Mouse (Mus musculus): ENCODE results near the gene Camsap2.

Camsap2 gene

DNA sequence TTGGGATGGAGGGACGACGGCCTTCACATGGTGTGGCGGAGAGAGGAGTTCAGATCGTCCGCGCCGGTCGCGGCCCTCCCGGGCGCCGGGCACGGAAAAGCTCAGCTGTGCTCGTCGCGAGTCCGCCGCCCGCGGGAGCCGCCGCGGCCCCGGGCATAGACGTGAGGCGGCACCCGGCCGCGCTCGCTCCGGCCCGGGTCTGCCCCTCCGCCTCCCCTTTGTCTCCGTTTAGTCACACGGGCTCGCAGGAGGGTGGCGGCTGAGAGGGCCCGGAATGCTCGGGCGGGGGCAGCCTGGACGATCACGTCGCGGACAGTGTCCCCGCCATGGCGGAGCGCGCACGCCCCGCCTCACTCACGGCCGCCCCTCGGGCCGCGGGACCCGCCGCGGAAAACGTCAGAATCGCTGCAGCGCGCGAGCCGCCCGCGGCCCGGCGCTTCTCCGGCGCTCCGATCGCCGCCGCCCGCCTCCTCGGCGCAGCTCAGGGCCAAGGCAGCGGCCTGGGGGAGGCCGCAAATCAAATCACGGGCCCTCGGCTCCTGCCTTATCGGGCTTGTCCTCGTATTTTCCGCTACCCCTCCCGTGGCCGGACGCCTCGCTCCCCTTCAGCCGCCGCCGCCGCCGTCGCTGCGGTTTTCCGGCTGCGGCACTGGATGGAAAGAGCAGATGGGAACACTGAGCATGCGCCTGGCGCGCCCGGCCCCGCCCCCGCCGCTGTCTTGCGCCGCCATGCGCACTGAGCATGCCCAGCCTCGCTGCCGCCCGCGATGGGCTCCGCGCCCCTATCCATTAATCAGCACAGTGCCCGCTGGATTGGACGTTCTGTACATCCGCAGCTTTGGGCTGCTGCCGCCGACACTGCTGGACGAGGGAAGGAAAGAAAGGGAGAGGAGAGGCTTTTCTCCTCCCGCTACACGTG, at the start of gene Camsap2:
TSS of gene Camsap2 (minus strand) at position 651 of the 919 bp plus-strand sequence.
- DNase-seq = peak; percentile 94

DNA sequence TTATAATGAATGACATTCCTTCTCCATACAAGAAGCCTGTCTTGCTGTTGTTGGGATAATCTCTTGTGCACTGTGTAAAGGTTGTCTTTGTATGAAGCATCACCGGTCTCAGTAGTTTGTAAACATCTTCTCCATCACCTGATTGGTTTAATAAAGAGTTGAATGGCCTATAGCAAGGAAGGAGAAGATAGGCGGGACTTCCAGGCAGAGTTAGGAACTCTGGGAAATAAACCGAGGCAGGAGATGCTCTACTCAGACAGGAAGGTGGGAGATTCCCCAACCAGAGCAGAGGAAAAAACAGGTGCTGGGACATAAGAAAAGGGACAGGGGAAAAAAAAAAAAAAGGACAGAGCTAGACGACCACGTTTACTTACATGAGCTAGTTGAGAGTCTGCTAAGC, 49.2 kb upstream of the Camsap2 start:
- DNase-seq = no peak

DNA sequence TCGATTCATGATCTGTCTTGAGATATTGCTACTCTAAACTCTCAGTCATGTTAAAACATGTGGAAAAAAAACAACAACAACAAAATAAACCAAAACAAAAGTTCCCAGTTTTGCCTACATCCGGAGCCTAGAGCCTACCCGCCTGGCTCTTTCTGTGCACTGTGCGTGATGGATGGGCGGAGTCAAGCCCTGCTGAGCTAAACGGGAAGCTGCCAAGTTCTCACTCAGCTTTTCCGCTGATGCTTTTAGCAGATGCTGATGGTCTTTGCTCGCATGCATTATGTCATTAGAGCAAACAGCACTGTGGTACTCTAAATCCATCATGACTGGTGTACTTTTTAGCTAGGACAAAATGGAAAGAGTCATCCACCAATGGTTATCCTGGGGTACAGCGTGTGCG, 48.6 kb upstream of the Camsap2 start:
- no peak for DNase-seq

DNA sequence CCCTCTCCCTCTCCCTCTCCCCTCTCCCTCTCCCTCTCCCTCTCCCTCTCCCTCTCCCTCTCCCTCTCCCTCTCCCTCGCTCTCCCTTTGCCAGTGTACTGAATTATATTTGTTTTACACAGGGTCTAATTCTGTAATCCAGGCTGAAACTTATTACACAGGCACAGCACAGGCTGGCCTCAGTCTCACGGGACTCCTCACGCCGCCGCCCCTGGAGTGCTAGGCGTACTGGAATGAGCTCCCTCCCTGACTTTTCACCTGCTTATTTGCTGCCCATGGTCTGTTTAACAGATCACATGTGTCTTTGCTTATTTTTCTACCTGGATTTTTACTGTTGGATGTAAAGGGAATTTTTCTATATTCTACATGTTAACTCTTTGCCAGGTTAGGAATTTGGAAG, 41.0 kb upstream of the Camsap2 start:
- DNase-seq = no peak

DNA sequence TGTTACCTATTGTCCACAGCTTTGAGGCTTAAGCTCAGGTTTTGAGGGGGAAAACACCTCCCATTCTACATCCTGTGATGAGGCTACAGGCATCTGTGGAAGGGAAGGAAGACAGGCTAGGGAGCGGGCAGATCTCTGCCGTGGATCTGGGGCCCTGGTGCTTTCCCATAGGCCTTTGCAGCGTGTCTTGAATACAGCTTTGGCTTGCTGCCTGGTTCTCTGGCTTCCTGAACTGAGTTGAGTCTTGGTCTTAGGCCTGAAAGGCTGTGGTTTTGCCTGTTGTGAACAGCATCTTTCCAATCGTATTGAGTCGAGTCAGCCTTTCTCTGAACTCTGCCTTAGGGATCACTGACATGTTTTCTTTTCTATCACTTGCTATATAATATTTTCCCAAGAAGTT, 35.7 kb upstream of the Camsap2 start:
- DNase-seq = no peak

DNA sequence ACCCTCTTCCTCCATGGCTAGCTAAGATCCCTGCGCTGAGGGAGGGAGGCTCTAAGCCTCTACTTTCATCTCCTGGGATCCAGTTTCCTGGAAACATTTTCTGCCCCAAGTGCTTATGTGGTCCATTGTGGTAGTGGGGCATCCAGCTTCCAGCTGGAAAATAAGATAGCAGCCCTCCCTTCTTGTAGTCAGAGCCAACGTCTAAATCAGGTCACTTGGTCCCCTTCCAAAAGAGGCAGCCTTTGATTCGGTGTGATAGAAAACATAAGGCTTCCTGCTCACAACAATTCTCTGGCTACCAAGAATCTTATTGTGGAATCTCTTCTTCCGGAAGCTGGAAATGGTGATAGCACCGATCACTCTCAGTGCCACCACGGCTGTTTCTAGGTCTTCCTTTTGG, 35.3 kb upstream of the Camsap2 start:
- no peak for DNase-seq

DNA sequence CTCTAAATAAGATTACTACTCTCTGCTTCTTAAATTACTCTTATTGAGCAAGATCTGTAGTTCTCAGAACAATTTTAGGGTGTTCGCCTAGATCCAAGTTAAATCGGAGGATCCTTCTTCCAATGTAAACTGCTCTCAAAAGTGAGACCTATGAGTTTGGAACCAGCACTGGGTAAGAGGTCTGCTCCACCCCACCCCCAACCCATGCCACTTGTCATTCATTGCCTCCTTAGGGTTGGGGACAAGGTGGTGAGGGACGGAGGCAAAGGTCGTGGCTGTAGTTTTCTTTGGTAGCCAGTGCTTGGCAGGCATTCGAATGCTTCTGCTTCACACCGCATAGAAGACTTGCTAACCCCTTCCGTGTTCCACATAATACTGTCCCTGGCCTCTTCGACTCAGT, 34.7 kb upstream of the Camsap2 start:
- no peak for DNase-seq

DNA sequence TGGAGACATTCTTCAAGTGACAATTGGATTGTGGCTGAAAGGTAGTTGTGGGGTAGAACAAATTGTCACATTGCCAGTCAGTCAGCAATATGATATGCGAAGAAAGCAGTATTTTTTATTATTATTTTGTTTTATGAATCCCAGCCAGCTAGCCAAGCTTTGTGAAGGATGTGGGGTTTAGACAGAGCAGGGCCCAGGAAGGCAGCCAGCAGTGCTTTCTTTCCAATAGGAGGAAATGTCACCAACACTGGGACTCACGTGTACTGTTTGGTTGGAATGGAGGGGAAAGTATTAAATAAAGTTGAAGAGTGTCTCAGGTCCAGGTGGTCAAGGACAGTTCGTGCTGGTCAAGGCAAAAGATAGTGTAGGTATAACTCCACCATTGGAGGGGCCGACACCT, 34.3 kb upstream of the Camsap2 start:
- no peak for DNase-seq

DNA sequence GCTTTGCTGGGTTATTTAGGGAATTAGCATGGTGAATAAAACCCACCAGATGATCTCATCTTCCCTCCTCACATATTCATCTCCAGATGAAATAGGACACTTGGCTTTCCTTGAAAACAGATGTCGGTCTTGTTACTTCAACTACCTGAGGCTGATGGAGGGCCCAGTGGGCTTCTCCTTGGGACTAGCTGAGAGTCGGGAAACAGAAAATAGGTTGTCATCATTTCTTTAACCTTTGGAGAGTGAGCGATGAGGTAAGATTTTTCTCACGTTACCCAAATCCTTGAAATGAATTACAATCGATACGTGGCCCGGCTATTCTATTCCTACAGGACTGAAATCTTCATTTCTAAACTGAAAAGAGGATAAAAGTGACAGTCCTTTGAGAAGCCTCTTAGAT, 33.4 kb upstream of the Camsap2 start:
- no peak for DNase-seq

DNA sequence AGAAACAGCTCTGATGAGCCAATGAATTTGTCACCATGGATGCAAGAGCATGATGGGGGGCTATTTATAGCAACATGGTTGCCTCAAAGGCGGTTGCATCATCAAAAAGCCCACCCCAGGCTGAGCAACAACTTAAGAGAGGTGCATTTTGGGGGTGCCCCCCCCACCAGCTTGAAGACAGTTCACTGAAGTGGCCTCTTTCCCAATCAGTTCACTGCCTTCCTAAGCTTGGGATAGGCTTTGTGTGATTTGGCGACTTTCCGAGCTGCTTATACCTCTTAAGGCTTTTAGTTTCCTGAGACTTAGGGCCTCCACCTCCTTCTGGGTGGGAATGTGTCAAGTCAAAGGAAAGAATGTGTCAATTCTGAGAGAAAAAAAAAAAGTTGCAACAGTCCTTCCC, 20.1 kb upstream of the Camsap2 start:
- no peak for DNase-seq

DNA sequence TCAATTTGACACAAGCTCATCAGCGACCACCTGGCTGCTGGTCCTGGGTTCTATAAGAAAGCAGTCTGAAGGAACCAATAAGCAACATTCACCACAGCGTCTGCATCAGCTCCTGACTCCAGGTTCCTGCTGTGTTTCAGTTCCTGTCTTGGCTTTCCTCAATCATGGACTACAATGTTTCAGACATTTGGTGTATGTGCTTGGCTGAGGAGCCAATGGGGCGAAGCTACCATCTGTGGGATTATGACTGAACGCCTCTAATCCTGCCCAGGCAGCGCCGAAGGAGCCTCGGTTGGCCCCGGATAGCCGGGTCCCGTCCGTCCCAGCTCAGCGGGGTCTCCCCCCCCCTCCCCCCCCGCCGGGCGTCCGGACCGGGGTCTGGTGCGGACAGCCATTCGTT, 18.8 kb upstream of the Camsap2 start:
- peak; percentile 84 to 86 for DNase-seq

DNA sequence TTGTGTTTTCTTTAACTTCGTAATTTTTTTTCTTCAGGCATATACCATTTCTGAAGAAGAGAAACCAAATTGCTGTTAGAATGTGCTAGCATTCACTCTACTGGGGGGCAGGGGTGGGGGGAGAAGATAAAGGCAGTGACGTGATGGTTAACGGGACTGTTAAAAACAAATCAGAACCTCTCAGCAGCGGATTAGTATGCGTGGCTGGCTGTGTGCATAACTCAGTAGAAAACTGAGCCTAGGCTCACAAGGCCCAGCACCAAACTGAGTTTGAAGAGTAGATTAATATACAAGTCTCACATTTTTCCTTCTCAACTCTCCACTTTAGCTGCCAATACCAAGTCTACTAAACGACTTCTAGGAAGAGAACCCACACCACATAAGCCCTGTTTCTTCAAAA, 17.1 kb upstream of the Camsap2 start:
- DNase-seq = no peak

DNA sequence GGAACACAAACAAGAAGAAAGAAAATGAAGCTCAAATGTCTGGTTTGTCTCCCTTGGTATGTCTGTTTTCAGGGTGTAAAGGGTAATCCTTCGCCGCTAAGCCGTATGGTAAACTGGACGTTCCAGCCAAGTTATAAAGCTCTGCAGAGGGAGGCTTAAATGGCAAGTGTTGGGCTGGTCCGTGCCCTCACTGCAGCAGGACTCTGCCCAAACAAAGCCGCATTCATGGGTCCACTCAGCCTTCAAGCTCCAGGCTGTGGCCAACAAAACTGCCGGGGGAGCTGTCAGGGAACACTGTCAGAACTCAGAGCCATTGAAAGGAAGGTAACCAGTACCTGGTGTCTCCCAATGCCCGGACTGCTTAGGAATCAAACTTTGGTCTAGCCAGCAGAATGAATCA, 16.7 kb upstream of the Camsap2 start:
- no peak for DNase-seq

DNA sequence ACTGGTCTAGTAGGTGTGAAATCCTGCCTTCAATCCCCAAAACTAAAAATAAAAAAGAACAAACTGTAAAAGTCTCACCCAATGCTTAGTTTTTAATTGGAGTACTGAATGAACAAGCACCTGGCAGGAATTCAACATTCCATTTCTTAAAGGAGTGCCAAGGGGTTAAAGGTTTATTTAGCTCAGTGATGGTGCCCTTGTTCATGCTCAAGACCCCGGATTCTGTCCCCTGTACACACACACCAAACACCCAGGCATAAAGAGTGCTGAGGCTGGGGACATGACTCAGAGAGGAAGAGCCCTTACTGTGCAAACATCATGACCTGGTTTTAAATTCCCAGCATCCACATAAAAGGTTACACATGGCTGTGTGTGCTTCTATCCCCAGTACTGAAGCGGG, 15.5 kb upstream of the Camsap2 start:
- no peak for DNase-seq

DNA sequence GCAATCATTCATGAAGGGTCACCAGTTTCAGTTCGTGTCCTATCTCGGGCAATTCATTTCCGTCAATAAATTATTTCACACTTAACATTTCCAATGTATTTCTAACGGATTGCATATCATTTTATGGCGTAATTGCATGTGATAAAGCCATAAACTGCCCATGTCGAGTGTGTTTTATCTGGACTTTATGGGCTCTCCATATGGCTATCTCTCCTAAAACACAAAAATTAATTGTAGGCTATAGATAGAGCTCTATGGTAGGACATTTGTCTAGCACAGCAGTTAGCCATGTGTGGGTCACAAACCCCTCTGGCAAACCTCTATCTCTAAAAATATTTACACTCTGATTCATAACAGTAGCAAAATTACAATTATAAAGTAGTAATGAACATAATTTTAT, 15.0 kb upstream of the Camsap2 start:
- no peak for DNase-seq

DNA sequence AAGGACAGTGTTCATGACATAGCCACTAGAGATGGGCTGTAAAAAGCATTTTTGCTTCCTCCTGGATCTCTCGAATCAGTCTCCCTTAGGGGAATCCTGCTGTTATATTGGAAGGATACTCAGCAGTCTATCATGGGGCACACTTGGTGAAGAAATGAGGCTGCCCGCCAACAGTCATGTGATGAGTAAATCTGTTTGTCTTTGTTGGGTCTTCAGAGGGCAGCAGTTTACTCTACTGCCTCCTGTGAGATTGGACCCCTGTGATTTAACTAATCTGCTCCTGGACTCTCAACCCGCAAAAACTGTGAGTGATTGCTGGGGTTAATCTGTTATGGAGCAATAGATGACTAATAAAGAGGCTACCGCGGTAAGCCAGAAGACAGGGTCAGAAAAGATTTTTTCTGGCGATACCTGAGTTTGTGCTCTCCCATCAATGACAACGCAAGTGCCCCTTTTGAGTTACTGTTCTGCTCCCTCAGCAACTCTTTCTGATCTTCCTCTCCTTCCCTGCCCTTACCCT, 13.0 kb upstream of the Camsap2 start:
- DNase-seq = no peak

DNA sequence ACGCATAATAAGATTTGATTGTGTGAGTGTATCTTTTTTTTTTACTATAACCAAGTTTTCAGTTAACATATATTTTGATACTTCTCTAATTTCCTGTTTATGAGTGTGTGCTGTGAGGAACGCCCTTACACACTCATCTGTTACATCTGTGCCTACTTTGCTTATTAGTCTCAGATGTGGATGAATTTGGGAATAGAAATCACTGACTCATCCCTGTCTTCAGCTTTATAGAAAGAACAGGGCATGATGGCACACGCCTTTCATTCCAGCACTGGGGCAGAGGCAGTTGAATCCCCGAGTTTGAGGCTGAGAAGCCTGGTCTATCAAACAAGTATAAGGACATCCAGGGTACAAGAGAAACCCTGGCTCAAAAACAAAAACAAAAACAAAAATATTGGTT, 9.7 kb upstream of the Camsap2 start:
- DNase-seq = no peak

DNA sequence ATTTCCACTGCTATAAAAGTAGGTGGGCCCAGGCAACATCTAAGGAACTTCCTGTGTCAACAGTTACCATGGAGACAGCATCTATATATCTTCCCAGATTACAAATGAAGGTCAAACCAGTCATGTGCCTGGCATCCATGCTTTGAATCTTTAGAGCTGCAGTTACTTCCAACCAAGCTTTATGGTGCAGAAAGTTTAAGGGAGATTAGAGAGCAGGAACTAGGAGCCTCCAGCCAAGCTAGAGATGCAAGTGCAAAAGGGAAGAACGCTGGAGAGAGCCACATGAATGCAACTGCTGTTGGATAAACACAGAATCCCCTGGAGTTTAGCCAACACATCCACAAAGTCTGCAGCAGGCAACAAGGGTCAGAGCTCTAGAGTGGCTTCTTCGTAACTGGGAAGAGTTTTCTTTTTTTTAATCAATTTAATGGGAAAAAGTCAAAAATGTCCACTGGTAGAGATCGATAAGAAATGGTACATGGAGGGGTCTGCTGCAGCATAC, 4.8 kb upstream of the Camsap2 start:
- DNase-seq = no peak

DNA sequence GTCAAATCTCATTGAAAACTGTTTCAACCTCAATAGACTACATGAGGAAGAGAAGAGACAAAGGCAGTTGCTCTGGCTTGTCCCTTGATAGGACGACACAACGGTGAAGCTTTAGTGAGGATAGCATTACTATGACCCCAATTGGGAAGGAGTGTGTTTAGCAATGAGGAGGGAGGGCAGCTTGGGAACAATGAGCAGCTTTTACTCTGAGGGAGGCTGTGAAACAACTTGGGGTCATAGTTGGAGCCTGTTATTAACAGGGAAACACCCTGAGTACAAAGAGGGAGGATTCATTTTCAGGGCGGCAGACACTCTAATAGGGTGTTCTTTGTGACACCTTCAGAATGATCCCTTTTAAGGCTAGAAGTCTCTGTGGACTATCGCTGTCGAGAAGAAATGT, 2.2 kb upstream of the Camsap2 start:
- no peak for DNase-seq

DNA sequence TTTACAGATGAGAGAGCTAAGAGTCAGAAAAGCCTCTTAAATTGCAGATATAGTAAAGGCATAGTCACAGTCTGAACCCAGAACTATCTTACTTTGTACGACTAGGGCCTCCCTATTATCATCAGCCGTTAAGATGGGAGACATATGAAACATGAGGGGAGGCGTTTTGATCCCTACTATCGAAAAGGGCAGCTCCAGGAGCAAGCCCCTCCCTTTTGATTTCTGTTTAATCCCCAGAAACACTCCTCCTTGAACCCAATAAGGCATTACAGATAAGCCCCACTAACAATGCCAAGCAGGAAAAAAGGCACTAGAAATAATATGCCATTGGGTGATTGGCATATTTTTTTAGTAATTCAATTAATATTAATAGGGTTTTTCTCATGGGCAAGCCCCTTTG, 1.2 kb upstream of the Camsap2 start:
- DNase-seq = no peak

DNA sequence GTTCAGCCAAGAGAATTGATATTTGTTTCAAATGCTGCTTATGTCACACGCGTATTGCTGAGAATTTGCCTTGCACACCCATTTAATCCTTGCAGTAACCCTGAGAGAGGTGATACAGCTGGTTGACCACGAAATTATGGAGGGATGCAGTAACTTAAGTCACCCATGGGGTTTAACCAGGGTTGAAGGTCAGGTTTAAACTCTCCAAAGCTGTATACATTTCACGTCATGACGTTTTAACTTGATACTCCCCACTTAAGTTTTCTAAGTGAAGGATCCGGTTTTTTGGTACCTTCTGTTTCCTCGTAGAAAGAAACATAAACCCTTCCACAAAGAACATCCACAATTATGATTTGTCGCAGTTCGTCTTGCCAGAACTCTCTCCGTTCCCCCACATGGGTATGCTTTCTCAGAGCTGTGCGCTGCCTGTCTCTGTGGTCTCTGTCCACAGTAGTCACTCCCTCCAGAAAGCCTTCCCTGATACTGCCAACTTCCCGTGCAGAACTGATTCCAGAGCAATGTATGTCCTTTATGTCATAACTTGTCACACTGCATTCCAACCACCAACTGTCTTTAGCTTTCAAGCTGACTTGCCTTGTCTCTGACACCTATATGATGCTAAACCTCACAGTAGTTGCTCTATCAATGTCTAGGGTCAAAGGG, 600 bp upstream of the Camsap2 start:
- DNase-seq = peak; percentile 8 to 15

DNA sequence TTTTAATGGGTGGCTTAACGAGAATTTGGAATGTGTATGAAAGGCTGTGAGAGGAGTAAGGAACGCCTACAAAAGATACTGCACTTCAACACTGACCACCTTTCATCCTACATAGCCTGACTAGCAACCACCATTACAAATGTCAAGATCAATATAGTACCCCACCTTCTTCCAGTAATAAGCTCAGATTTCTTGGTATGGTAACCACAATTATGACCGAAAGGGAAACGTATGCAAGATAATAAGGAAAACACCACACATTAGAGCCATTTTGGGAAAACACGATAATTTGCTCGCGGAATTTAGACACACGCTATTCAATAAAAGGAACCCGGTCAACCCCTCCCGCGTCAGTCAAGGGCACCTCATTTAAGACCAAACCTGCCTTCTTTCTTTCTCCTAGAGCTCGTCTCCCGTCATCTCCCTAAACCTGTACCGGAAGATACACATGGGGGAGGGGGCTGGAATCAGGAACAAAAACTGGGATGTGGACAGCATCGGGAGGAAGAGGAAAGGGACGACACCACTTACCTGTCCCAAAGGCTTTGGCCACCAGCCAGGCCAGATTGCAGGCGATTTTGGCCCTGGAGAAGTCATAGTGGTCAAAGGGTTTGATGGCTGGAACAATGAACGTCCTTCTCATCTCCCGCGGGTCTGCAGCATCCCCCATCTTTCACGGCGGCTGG, 993 bp downstream of the Camsap2 start:
- DNase-seq = peak in 1 of 2 experiments; percentile 37

DNA sequence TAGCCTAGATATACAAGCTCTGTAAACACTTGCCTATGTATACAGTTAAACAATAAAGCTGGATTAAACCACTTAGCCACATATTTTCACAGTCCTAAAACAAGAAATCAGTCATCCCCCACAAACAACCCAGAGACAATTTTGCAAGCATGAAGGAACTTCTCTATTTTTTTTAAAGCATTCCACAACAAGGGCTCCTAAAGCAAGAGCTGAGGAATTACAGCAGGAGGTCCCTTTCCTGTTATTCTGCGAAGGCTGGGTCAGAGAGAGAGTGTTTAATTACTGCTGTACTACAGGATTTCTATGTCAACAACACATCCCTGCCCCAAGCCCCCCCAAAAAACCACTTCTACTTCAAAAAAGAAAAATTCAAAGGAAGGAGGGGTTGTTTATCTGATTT, 1.6 kb downstream of the Camsap2 start:
- peak in 1 of 2 experiments; percentile 13 for DNase-seq
